Mouse (Mus musculus) erythroid progenitor cell, adult 5-6 weeks (primary cell): ENCODE data around the gene Mtx1. TPM values are rescaled to one million over a fixed set of nuclear protein-coding genes. Genes with fewer than 3 reads are reported as not detected.

Experiments
- ATAC-seq: replicated peaks from 2 replicates; pipeline ENCODE4 v1.8.0; 2016; ENCODE audit warnings: moderate number of reproducible peaks, mild to moderate bottlenecking, moderate TSS enrichment, inconsistent platforms; ENCODE audit not compliant: poor library complexity, low FRiP score, severe bottlenecking
- total RNA-seq, 2 experiments: library from RNA; stranded (forward) in 1 of 2; stranded (reverse) in 1 of 2; fragments of 150-400 nt in 1 of 2; fragments of 186-747, 209-891 nt in 1 of 2; gene quantifications; 2 replicates each; pipeline versions ENCODE4 v1.2.3 to v1.2.4; 2015 to 2017; ENCODE audit warnings: low replicate concordance in 2 of 2

The Mtx1 gene
- total RNA-seq (2015; ENCODE audit: low replicate concordance) (8.6 and 21.0 TPM in 2 replicates), total RNA-seq (2017; ENCODE audit: low replicate concordance) (14.5 and 15.8 TPM in 2 replicates)

- ATAC-seq: no peak
These were observed at the start of gene Mtx1 for GRCm38 (mm10) chr3:89226900-89227299. Gene Mtx1 (minus strand): TSS chr3:89227088.

GRCm38 (mm10) chr3:89276061-89276460 lies 49.2 kb upstream of the Mtx1 start:
- no peak for ATAC-seq

GRCm38 (mm10) chr3:89271760-89272159 lies 44.9 kb upstream of the Mtx1 start:
- ATAC-seq: no peak

GRCm38 (mm10) chr3:89270891-89271290 lies 44.0 kb upstream of the Mtx1 start:
- no peak for ATAC-seq

- peak; percentile 83 for ATAC-seq
These were observed 43.3 kb upstream of the Mtx1 start, which contains the start of gene Slc50a1 for GRCm38 (mm10) chr3:89270051-89270755. Gene Slc50a1 (minus strand): TSS chr3:89270570.

GRCm38 (mm10) chr3:89268916-89269315 lies 42.0 kb upstream of the Mtx1 start:
- no peak for ATAC-seq

- ATAC-seq: peak; percentile 90
These were observed 39.6 kb upstream of the Mtx1 start for GRCm38 (mm10) chr3:89266439-89266893.

GRCm38 (mm10) chr3:89262417-89262816 lies 35.5 kb upstream of the Mtx1 start:
- no peak for ATAC-seq

- no peak for ATAC-seq
These were observed 33.3 kb upstream of the Mtx1 start for GRCm38 (mm10) chr3:89260211-89260610.

- ATAC-seq: no peak
These were observed 32.2 kb upstream of the Mtx1 start, which contains the start of gene Dpm3 for GRCm38 (mm10) chr3:89259076-89259475. Gene Dpm3 (plus strand): TSS chr3:89259358.

- ATAC-seq: no peak
These were observed 29.3 kb upstream of the Mtx1 start for GRCm38 (mm10) chr3:89256177-89256576.

GRCm38 (mm10) chr3:89254994-89255393 lies 28.1 kb upstream of the Mtx1 start:
- ATAC-seq: no peak

GRCm38 (mm10) chr3:89251365-89251895 lies 24.5 kb upstream of the Mtx1 start:
- ATAC-seq: no peak

GRCm38 (mm10) chr3:89250435-89251040 lies 23.6 kb upstream of the Mtx1 start:
- 0 out of 2 replicates have a peak, but pooled peaks have one; percentile 16 for ATAC-seq

- no peak for ATAC-seq
These were observed 20.6 kb upstream of the Mtx1 start for GRCm38 (mm10) chr3:89247466-89247865.

- peak; percentile 87 for ATAC-seq
These were observed 19.6 kb upstream of the Mtx1 start, which contains the start of gene Trim46 for GRCm38 (mm10) chr3:89246261-89247100. Gene Trim46 (minus strand): TSS chr3:89246309.

- ATAC-seq: no peak
These were observed 18.8 kb upstream of the Mtx1 start, which contains the start of gene Krtcap2 for GRCm38 (mm10) chr3:89245688-89246171. Gene Krtcap2 (plus strand): TSS chr3:89245966.

- ATAC-seq: no peak
These were observed 18.2 kb upstream of the Mtx1 start for GRCm38 (mm10) chr3:89244982-89245687.
